Mouse (Mus musculus) brain, embryonic 14.5 days (tissue): ENCODE measurements around the gene Btbd35f5.
"Not testable (repeated sequence)": the region's sequence is repeated elsewhere in the genome, so short reads cannot be mapped to it uniquely, and the experiment has no call there.

Experiments used
- CTCF ChIP-seq: fragments of 200-500 bp; IDR thresholded peaks from 2 replicates; pipeline ENCODE4 v1.5.1; 2012; ENCODE audit warnings: inconsistent platforms, mild to moderate bottlenecking, moderate library complexity, borderline replicate concordance; ENCODE audit not compliant: insufficient read depth, insufficient read length; ENCODE audit errors: extremely low read depth
- POLR2A ChIP-seq: fragments of 200-500 bp; IDR thresholded peaks from 2 replicates; pipeline ENCODE4 v1.6.1; 2012; ENCODE audit warnings: mild to moderate bottlenecking, inconsistent platforms, borderline replicate concordance; ENCODE audit not compliant: poor library complexity, insufficient read depth, insufficient read length, severe bottlenecking; ENCODE audit errors: extremely low read depth

GRCm38 (mm10) chrX:32941468-32941867, 32.2 kb upstream of the Btbd35f5 start, which contains the start of gene Gm21789:
- TF ChIP-seq CTCF, POLR2A: not testable (repeated sequence)
